Mouse (Mus musculus) spleen, adult 2 months (tissue): ENCODE measurements around the gene Madd.

Experiments
- CTCF ChIP-seq: fragments of 200-500 bp; IDR thresholded peaks from 2 replicates; pipeline ENCODE4 v1.5.1; 2011; ENCODE audit warnings: mild to moderate bottlenecking, inconsistent platforms; ENCODE audit not compliant: insufficient read depth, insufficient read length, insufficient replicate concordance; ENCODE audit errors: extremely low read depth
- POLR2A ChIP-seq: fragments of 200-500 bp; IDR thresholded peaks from 2 replicates; pipeline ENCODE4 v1.6.1; 2011; ENCODE audit warnings: low read depth, low read length, inconsistent platforms

GRCm38 (mm10) chr2:91164991-91165390 lies 18.6 kb downstream of the Madd start:
- no peak for TF ChIP-seq CTCF
- TF ChIP-seq POLR2A, result no peak
